Mouse (Mus musculus): ENCODE data around the gene Malsu1.

Gene Malsu1

DNA sequence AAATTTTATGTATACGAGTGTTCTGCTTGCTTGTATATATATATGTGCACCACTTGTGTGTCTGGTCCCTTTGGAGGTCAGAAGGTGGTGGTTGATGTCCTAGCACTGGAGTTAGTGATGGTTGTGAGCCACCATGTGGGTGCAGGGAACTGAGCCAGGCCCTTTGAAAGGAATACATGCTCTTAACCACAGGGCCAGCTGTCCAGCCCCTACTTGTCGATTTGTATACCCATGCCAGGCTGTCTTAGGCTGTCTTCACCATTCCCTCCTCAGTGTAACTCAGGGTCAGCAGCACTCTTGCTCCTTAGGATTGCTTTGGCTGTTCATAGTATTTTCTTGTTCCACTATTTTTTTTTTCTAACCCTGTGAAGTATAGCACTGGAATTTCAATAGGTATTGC is 4.3 kb downstream of the Malsu1 start:
- DNase-seq = no peak

DNA sequence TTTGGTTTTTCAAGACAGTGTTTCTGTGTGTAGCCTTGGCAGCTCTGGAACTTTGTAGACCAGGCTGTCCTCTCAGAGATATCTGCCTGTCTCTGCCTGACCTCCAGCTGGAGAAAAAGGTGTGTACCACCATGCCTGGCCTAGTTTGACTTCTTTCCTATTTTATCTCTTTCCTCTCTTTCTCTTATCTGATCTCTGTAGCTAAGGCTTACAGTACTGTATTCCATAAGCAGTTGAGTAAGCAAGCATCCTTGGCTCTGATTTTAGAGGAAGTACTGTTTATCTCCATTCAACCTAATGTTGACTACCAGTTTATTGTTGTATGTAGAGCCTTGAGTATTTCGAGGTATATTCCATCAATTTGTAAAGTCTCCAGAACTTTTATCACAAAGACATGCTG is 5.7 kb downstream of the Malsu1 start:
- no peak for DNase-seq

DNA sequence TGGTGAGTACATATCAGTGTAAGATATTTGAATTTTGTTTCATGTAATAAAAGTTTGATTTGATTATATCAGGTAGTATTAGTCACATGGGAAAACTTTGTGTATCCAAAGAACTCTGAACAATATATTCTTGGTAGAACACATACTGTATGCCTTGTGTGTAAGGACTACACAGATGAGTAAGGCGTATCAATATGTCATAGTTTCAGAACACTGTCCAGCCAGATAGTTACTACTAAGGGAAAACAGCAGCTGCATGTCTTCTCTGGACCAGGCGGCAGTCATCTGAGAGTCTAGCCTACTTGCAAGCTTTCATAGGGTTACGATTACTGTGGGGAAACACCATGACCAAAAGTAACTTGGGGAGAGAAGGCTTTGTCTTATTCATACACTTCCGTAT is 9.4 kb downstream of the Malsu1 start:
- no peak for DNase-seq

DNA sequence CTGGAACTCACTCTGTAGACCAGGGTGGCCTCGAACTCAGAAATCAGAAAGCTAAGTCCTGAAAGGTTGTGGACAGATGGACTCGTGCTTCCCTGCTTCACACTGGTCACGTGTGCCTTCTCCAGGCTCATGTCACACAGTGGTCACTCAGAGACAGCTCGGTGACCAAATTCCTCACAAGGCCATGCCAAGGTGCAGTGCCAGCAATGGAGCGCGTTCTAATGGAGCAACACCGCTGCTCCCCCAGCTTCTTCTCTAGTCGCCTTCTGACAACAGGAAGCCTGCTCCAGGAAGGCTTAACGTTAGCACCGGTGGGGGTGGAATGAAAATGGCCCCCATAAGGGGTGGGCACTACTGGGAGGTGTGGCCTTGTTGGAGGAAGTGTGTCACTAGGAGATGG is 21.4 kb downstream of the Malsu1 start:
- DNase-seq = peak; percentile 46

DNA sequence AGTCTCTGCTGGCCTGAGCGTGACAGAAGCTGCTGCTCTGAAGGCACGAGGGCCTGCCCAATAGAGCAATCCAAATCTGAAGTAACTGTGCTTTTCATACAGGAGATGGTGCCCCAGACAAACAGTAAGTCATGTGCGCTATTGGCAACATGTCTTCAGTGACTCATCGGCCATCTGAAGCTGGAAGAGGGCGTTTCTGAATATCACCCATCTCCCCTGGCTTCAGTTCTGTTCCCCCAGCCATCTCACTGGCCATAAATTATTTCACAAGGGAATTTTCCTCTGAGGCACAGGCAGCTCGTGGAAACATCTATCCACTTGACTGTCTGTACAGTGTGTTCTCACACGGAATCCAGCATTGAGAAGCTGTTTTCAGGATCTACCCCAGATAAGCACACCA is 22.8 kb downstream of the Malsu1 start:
- peak; percentile 47 to 52 for DNase-seq

DNA sequence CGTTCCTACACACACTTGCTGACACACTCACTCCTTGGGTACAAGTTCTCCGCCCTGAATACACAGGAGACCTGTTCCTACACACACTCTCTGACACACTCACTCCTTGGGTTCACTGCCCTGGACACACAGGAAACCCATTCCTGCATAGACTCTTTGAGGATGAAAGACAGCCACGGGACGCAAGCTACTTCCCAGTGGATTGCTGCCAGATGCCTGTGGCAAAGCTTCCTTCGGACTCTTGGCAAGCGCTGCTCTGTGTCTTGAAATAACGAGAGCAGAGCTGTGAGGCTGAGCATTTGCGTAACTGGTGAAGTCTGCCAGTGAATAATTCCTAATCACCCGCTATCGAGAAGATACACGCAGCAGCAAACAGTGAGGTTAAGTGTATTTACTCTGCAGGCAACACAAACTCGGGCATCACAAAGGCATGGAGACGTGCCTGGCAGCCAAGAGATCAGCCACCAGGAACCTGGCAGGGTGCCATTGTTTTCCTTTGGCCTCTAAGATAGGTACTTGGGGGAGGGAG is 23.4 kb downstream of the Malsu1 start:
- peak; percentile 90 to 92 for DNase-seq

DNA sequence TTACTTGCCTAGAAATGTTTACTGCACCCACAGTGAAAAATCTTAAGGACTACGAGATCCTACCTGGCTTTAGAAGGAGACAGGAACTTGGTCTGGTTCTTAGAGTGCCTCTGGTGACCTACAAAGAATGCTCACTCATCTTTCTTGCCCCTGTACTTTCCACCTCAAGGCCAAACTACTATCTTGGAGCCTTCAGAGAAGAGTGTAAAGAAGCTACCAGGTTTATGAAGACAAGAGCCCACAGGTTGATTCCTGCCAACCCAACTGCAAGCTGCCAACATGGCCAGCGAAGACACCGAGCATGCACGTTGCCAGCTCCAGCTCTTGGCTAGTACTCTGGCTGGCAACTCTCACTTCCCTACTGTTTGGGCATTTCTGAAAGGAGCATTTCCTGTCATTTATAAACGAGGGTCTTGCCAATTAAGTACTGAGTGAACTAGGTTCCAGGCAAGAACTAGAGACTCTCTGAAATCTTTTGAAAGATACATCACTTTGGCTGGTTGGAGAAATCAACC is 24.1 kb downstream of the Malsu1 start:
- peak; percentile 84 to 89 for DNase-seq

DNA sequence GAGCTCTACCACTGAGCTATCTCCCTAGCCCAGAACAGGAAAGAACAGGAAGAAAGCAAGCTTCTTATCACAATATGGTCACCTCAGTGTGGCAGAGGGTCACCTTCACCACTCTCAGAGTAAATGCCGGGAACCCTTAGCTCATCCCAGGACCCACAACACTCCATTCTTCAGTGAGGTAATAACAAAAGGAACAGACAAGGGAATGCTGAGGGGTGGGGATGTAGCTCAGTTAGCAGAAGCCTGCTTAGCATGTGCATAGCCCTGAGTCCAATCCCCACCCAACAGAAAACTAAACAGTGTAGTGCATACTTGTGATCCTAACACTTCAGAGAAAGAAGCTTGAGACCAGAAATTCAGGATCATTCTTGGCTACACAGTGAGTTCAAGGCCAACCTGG is 25.5 kb downstream of the Malsu1 start:
- no peak for DNase-seq

DNA sequence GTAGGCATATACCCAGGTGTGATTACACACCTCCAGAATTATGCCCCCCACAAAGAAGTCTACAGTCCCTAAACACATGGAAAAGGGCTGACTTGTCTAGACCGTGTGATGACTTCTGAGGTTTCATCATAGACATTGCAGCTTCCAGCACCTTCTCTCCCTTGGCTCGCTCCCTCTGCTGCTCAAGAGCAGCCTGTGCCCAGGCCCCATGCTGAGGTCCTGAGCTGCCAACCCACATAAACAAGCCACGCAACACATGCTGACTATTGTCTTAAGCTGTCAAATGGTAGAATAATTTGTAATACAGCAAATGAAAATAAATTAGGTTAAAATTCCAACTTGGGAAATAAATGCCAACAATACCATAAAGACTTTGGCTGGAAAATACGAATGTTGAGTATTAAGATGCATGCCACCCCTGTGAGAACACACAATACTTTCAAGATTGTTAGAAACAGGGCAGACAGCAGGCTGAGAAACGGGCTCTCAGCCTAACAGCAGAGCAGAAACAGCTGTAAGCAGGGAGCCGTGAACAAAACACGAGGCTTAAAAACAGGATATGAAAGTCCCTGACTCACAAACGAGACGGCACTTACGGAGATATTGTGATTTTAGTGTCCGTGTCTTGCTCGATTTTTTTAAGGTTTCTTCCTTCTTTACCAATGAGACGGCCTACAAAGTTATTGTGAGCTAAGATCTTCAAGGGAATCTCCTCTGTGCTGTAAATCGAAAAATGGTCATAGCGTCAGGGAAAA is 33.3 kb downstream of the Malsu1 start:
- peak; percentile 44 to 57 for DNase-seq

DNA sequence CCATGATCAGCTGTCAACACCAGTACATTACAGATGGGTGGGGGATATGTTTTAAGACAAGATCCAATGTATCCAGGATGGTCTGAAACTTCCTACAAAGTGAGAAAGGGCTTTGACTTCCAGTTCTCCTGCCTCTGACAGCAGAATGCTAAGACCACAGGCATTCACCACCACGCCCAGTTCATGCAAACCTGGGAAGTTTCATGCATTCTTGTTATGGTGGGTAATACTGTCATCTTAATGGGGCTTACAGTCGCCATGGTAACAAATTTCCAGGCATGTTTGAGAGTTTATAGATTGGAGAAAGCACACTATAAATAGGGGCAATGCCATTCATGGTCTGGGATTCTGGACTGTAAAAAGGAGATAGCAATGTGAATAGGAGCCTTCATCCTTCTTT is 35.6 kb downstream of the Malsu1 start:
- DNase-seq = no peak

DNA sequence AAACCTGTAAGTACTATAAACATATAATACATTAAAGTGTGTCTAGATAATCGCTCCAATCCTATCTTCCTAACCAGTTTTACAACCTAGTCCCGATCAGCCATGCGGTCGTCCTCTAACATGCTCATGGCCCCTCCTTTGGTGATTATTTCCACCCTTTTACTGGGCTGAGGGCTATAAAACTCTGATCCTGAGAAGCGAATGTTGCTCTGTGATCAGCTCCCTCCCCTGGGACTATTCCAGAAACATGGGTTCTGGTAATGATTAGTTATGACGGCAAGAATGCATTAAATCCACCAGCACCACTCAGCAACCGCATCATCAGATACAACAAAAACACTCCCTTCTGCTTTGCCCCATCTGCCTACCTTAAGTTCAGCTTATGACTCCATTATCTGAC is 40.3 kb downstream of the Malsu1 start:
- no peak for DNase-seq

DNA sequence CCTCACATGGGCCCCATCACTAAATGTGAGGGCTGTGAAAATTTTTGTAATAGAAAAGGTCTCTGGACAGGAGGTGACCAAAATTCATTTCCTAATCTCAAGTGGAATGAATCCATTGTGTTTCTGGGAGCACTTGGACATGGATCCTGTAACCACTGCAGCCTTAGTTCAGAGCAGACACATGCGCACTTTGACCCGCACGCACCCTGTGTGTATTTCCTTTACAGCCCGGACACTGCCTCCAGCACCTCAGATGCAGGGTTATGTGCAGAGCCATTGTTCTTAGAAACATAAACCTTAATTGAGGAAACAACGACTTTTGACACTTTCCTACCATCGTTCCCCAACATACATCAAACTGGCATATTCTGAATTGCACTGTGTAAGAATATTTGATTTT is 40.9 kb downstream of the Malsu1 start:
- DNase-seq = no peak

DNA sequence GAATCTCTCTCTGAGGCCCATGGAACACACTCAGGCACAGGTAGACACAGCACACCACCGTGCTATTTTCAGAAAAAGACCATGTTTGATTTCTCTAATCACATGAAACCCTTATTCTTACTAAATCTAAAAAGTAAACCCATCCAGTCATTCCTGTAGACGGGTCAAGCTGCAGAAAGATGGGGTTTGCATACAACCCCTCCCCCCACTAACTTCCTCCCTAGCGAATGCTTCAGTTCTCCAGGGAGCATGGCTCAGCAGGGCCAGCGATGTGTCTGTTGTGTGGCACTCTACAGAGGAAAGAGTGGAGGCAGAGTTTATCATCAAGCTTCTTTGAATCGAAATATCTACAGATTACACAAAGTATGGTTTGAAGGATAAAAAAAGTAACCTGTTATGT is 42.0 kb downstream of the Malsu1 start:
- no peak for DNase-seq

DNA sequence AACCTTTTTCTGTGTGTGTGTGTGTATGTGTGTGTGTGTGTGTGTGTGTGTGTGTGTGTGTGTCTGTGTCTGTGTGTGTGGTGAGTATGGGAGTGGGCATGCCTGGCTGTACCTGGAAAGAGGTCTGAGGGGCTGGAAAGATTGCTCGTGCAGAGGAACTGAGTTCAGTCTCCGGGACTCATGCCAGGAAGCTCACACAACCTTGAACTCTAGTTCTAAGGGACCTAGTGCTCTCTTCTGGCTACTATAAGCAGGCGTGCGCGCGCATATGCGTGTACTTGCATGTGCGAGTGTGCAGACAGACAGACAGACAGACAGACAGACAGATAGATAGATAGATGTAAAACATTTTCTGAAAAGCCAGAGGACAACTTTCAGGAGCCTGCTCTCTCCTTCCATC is 42.6 kb downstream of the Malsu1 start:
- no peak for DNase-seq

DNA sequence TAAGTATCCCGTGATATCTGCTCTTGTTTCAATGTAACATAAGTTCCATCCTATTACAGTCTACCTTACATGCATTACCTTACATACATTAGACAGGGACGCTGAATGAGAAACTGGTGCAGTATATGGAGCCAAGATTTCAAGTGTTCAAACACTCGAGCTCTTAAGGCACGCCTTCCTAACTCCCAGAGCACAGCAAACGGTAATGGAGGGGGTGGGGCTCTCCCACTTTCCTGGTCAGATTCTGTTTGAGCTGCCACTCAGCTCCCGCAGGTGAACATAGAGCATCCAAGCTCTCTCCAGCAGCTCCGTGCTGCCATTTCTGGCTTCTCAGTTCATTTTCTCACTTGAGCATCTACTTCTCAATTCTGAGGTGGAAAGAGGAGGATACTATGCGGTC is 44.9 kb downstream of the Malsu1 start:
- no peak for DNase-seq

DNA sequence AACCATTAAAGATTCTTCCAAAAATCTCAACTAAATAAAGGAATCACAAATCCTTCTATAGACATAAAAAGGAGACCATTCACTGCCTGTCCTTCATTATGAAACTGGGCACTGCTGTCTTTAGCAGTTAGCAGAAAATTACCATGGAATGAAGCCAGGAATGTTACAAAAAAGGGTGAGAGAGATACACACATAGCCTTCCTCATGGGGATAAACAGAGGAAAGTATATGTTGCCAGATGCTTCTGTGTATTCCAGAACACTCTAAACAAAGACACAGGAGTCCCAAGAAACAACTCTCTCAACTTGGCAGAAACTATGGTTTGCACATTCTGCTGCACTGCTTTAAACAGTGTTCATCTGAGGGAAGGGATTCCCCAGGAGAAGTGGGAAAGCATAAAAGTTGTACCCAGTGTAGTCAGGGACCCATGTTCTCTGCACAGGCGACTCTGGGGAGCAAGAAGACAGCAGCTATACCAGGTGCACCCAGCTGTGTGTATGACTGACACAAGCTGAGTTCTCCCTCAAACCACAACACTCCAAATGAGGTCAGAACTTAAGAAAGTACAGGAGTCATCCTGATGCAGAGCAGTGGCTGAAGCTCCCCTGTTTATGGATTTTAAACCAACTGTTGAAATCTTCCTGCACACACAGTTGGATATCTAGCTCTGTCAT is 46.0 kb downstream of the Malsu1 start:
- no peak for DNase-seq

DNA sequence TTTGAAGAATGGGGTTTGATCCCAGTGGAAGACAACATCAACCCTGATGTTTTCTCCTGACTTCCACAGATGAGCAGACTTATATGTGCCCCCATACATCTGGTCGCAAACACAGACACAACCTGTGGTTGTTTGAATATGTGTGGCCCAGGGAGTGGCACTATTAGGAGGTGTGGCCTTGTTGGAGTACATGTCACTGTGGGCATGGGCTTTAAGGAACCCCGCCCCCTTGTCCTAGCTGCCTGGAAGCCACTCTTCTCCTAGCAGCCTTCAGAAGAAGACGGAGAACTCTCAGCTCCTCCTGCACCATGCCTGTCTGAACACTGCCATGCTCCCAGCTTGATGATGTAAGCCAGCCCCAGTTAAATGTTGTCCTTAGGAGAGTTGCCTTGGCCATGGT is 46.8 kb downstream of the Malsu1 start:
- no peak for DNase-seq

DNA sequence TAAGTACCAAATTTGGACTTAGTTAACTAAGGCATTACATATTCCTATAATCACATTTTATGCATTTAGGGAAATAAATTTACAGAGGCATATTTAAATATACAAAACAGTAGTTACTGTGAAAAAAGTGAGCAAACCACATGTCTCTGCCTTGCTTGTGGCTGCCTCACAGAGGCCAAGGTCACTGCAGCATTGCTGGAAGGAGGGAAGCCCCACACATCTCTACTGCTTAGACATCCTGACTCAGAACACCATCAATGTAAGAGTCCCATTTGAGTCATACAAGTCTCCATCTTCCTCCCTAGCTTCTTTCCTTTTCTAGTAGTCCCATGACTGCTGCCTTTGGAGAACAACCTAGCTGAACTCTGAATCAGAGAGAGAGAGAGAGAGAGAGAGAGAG is 56.7 kb downstream of the Malsu1 start:
- DNase-seq = no peak

DNA sequence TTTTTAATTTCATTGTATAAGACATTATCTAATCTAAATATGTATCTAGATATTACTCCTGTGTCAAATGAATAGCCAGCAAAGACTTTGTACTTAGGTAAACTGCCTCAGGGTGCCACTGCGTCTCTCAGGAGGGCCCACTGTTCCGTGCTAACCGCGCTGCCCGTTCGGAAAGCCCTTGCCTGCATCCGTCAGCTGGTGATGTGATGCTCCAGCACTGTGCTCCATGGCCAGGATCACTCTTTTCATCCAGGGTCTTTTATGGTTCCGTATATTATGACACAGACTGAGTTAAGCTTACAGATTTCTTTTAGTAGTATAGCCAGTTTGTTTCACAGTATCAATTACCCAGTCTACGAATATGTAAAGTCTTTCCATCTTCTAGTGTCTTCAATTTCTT is 58.3 kb downstream of the Malsu1 start:
- DNase-seq = no peak

DNA sequence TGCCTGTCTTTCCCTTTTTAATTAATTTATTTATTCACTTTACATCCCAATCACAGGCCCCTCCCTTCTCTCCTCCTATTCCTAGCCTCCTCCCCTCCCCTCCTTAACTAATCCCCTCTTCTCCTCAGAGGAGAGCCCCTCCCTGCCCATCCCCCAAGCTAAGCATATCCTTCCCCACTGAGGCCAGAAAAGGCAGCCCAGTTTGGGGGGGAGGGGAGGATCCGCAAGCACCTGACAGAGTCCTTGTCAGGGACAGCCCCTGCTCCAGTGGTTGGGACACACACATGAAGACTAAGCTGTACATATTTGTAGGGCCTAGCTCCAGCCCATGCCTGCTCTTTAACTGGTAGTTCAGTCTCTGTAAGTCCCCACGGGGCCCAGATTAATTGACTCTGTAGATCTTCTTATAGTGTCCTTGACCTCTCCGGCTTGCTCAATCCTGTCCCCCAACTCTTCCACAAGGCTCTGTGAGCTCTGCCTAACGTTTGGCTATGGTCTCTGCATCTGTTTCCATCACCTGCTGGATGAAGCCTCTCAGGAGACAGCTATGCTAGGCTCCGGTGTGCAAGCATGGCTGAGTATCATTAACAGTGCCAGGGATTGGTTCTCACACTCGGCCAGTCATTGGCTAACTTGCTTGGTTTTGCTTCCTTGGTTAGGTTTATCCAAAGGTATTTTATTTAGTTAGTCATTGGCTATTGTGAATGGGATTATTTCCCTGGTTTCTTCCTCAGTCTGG is 58.9 kb downstream of the Malsu1 start:
- no peak for DNase-seq

All from cerebellum, postnatal 10 days (tissue).